Mouse (Mus musculus): ENCODE measurements around the gene G3bp1. TPM values are rescaled to one million over a fixed set of nuclear protein-coding genes. Genes with fewer than 3 reads are reported as not detected.

The G3bp1 gene
- polyA plus RNA-seq (2014; fragmentation: Illumina TruSeq; extraction: RNeasy Lipid Tissue Mini Kit (QIAGEN cat#74804); ENCODE audit: low read depth, low replicate concordance), result 12.9 TPM

GRCm38 (mm10) chr11:55469048-55469843, at the start of gene G3bp1:
TSS of gene G3bp1 (plus strand) at chr11:55469685.

GRCm38 (mm10) chr11:55422978-55423377, 46.5 kb upstream of the G3bp1 start, which contains the start of gene Sparc:
TSS of gene Sparc (minus strand) at chr11:55423183.

GRCm38 (mm10) chr11:55461019-55461645, 8.4 kb upstream of the G3bp1 start, which contains the start of gene Atox1:
TSS of gene Atox1 (minus strand) at chr11:55461239.

Other genes starting within 250 kb of the G3bp1 start
- not detected for gene Fat2, start 133.1 kb upstream of the G3bp1 start, polyA plus RNA-seq (2014; fragmentation: Illumina TruSeq; extraction: RNeasy Lipid Tissue Mini Kit (QIAGEN cat#74804); ENCODE audit: low read depth, low replicate concordance)
- gene Sparc, start 46.5 kb upstream of the G3bp1 start, polyA plus RNA-seq (2014; fragmentation: Illumina TruSeq; extraction: RNeasy Lipid Tissue Mini Kit (QIAGEN cat#74804); ENCODE audit: low read depth, low replicate concordance), result 36.6 TPM
- 8.6 TPM for gene Atox1, start 8.4 kb upstream of the G3bp1 start, polyA plus RNA-seq (2014; fragmentation: Illumina TruSeq; extraction: RNeasy Lipid Tissue Mini Kit (QIAGEN cat#74804); ENCODE audit: low read depth, low replicate concordance)
- not detected for gene Glra1, start 138.5 kb downstream of the G3bp1 start, polyA plus RNA-seq (2014; fragmentation: Illumina TruSeq; extraction: RNeasy Lipid Tissue Mini Kit (QIAGEN cat#74804); ENCODE audit: low read depth, low replicate concordance)

Measured in liver, adult 10 weeks (tissue).